Mouse (Mus musculus): ENCODE results near the gene Tfcp2l1. TPM values are rescaled to one million over a fixed set of nuclear protein-coding genes. Genes with fewer than 3 reads are reported as not detected.

Tfcp2l1 gene
- total RNA-seq, 2 experiments from 2014 or later: 2.9 to 3.4 TPM

GRCm38 (mm10) chr1:118649933-118650770 lies 22.4 kb downstream of the Tfcp2l1 start:
- DNase-seq (ENCODE audit: low spot score in 2 of 2): no peak

- DNase-seq (ENCODE audit: low spot score in 2 of 2): no peak
Observed at GRCm38 (mm10) chr1:118650771-118651080, 23.0 kb downstream of the Tfcp2l1 start.

GRCm38 (mm10) chr1:118658716-118659115 lies 31.0 kb downstream of the Tfcp2l1 start:
- no peak for DNase-seq (ENCODE audit: low spot score in 2 of 2)

- DNase-seq (ENCODE audit: low spot score in 2 of 2): no peak
Observed at GRCm38 (mm10) chr1:118660880-118661465, 33.2 kb downstream of the Tfcp2l1 start.

- no peak for DNase-seq (ENCODE audit: low spot score in 2 of 2)
Observed at GRCm38 (mm10) chr1:118663062-118663461, 35.3 kb downstream of the Tfcp2l1 start.

GRCm38 (mm10) chr1:118667536-118667935 lies 39.8 kb downstream of the Tfcp2l1 start:
- no peak for DNase-seq (ENCODE audit: low spot score in 2 of 2)

GRCm38 (mm10) chr1:118672196-118672595 lies 44.5 kb downstream of the Tfcp2l1 start:
- peak in 1 of 2 experiments; percentile 14 for DNase-seq (ENCODE audit: low spot score in 2 of 2)

- DNase-seq (ENCODE audit: low spot score in 2 of 2): no peak
Observed at GRCm38 (mm10) chr1:118674176-118674575, 46.4 kb downstream of the Tfcp2l1 start.

GRCm38 (mm10) chr1:118681980-118682379 lies 54.2 kb downstream of the Tfcp2l1 start:
- no peak for DNase-seq (ENCODE audit: low spot score in 2 of 2)

GRCm38 (mm10) chr1:118683686-118684085 lies 55.9 kb downstream of the Tfcp2l1 start:
- DNase-seq (ENCODE audit: low spot score in 2 of 2): no peak

GRCm38 (mm10) chr1:118687726-118688125 lies 60.0 kb downstream of the Tfcp2l1 start:
- DNase-seq (ENCODE audit: low spot score in 2 of 2): no peak

GRCm38 (mm10) chr1:118689830-118690229 lies 62.1 kb downstream of the Tfcp2l1 start:
- no peak for DNase-seq (ENCODE audit: low spot score in 2 of 2)

GRCm38 (mm10) chr1:118694436-118694835 lies 66.7 kb downstream of the Tfcp2l1 start:
- no peak for DNase-seq (ENCODE audit: low spot score in 2 of 2)

GRCm38 (mm10) chr1:118697906-118698305 lies 70.2 kb downstream of the Tfcp2l1 start:
- DNase-seq (ENCODE audit: low spot score in 2 of 2): no peak

GRCm38 (mm10) chr1:118699118-118699890 lies 71.6 kb downstream of the Tfcp2l1 start:
- DNase-seq (ENCODE audit: low spot score in 2 of 2): no peak

- DNase-seq (ENCODE audit: low spot score in 2 of 2): no peak
Observed at GRCm38 (mm10) chr1:118699961-118700360, 72.2 kb downstream of the Tfcp2l1 start.

- no peak for DNase-seq (ENCODE audit: low spot score in 2 of 2)
Observed at GRCm38 (mm10) chr1:118711606-118712005, 83.9 kb downstream of the Tfcp2l1 start.

- peak in 1 of 2 experiments; percentile 23 for DNase-seq (ENCODE audit: low spot score in 2 of 2)
Observed at GRCm38 (mm10) chr1:118716225-118716624, 88.5 kb downstream of the Tfcp2l1 start.

GRCm38 (mm10) chr1:118718055-118718454 lies 90.3 kb downstream of the Tfcp2l1 start:
- DNase-seq (ENCODE audit: low spot score in 2 of 2): no peak

- no peak for DNase-seq (ENCODE audit: low spot score in 2 of 2)
Observed at GRCm38 (mm10) chr1:118719699-118720098, 92.0 kb downstream of the Tfcp2l1 start.

- DNase-seq (ENCODE audit: low spot score in 2 of 2): no peak
Observed at GRCm38 (mm10) chr1:118720474-118721095, 92.8 kb downstream of the Tfcp2l1 start.

GRCm38 (mm10) chr1:118727075-118727474 lies 99.3 kb downstream of the Tfcp2l1 start:
- no peak for DNase-seq (ENCODE audit: low spot score in 2 of 2)
